Mouse (Mus musculus): ENCODE measurements around the gene Aig1. TPM values are rescaled to one million over a fixed set of nuclear protein-coding genes. Genes with fewer than 3 reads are reported as not detected.

Gene Aig1
- polyA plus RNA-seq, 1 experiment: 12.0 TPM

DNA sequence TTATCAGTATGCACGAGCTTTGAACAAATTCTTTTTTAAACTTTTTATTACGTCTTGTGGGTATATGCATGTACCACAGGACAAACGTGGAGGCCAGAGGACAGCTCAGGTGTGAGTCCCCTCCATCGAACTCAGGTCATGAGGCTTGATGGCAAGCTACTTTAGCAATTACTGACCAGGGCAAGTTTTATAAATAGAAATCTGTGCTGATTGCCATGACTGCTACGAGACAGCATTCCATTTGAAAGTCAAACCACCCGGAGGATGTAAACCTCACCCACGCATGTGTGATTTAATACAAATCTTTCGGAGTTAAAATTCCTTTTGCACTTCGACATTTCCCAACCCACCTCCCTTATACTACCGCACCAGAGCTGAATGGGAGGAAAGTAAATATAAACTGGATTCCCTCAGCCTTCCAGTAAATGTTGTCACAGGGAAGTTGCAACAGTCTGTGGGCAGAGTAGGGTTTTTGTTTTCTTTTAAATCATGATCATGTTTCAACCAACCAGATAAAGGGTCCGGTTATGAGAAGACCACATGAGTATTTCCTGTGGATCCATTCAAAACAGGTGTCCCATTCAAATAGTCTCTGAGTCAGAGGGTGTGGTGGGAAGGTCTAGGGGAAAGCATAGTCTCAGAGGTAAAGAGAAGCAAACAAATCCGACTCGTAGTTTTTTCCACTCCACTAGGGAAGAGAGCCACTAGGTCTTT lies 699 bp upstream of the Aig1 start:
- Histone ChIP-seq H3K27ac (ENCODE audit: insufficient read depth, low read length) (no peak overlapping the region), H3K4me3 (ENCODE audit: low read depth, low read length) (no peak overlapping the region; the same call in 1 of the 2 replicates), H3K4me1 (ENCODE audit: control insufficient read depth, insufficient read depth, low read length) (no peaks in the 10 kb centered on the region), H3K36me3 (ENCODE audit: control insufficient read depth, insufficient read depth, low read length, poor library complexity, severe bottlenecking) (no peaks in the 10 kb centered on the region), H3K9ac (ENCODE audit: low read depth, poor library complexity, severe bottlenecking) (peak overlapping the region; percentile 60), H3K27me3 (ENCODE audit: control insufficient read depth, insufficient read depth, low read length, poor library complexity, severe bottlenecking) (no peaks in the 10 kb centered on the region), H3K9me3 (replicated peaks; ENCODE audit: control insufficient read depth, insufficient read depth, low read length, poor library complexity, severe bottlenecking) (no peaks in the 10 kb centered on the region)
- TF ChIP-seq EP300 (IDR thresholded peaks at IDR 0.05; ENCODE audit: insufficient read depth, low read depth, low read length): no peak
- TF ChIP-seq CTCF (IDR thresholded peaks at IDR 0.05; ENCODE audit: low read depth, low read length): no peak
- no peak for TF ChIP-seq POLR2A (IDR thresholded peaks at IDR 0.05; ENCODE audit: insufficient read depth, low read length)

DNA sequence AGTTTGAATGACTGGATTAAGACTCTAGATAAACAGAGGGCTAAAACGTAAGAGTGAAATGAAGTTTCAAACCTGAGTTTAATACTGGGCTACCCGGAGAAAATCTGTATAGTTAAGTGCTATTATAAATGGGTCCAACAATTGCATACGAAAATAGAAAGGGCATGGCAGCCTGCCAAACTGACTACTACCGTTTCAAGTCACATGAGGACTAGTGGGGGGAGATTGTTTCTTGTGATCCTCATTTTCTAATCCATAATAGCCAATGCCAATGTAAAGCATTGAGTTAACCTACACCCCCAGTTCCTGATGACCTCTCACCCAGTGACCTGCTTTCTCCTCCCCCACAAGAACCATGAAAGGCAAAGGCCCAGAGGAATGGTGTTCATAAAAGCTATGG lies 2.4 kb downstream of the Aig1 start:
- TF ChIP-seq CTCF (IDR thresholded peaks at IDR 0.05; ENCODE audit: low read depth, low read length) (no peak), EP300 (IDR thresholded peaks at IDR 0.05; ENCODE audit: insufficient read depth, low read depth, low read length) (no peak), POLR2A (IDR thresholded peaks at IDR 0.05; ENCODE audit: insufficient read depth, low read length) (no peak)
- Histone ChIP-seq H3K9me3 (replicated peaks; ENCODE audit: control insufficient read depth, insufficient read depth, low read length, poor library complexity, severe bottlenecking) (no peaks in the 10 kb centered on the region), H3K4me3 (ENCODE audit: low read depth, low read length) (no peak overlapping the region), H3K27me3 (ENCODE audit: control insufficient read depth, insufficient read depth, low read length, poor library complexity, severe bottlenecking) (no peaks in the 10 kb centered on the region), H3K4me1 (ENCODE audit: control insufficient read depth, insufficient read depth, low read length) (peaks cover 3% of the 10 kb centered on the region), H3K36me3 (ENCODE audit: control insufficient read depth, insufficient read depth, low read length, poor library complexity, severe bottlenecking) (no peaks in the 10 kb centered on the region), H3K9ac (ENCODE audit: low read depth, poor library complexity, severe bottlenecking) (no peak overlapping the region), H3K27ac (ENCODE audit: insufficient read depth, low read length) (no peak overlapping the region)

DNA sequence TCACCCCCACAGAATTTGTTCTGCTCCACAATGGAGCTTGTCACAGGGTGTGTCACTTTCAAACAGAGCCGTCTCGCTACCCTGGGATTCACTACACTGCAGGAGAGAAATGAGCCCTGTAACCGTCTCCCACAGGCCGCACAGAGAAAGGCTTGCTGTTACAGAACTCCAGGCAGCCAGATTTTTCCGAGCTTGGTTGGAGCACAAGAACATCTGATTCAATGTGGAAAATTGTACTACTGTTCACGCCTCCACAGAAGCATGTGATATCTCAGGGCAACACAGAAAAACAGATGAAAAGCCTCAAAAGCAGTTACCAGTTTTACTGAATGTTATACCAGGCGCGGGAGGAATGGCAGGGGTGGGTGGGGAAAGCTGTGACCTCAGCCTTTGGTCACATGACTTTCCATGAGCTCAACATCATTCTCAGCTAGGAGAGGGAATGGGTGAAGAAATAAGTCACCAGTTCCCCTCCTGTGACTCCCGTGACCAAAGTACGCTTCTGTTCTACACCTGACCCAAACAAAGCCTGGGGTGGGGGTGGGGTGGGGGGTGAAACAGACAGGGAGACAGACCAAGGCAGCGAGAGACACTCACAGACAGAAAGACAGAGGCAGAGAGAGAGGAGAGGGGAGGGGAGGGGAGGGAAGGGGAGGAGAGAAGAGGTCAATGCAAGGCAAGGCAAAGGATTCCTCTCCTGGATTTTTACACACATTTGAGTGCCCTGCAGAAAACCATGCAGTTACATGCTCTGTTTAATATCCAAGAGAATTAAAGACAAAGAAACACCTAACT lies 7.5 kb downstream of the Aig1 start:
- TF ChIP-seq CTCF (IDR thresholded peaks at IDR 0.05; ENCODE audit: low read depth, low read length) (no peak), EP300 (IDR thresholded peaks at IDR 0.05; ENCODE audit: insufficient read depth, low read depth, low read length) (no peak), POLR2A (IDR thresholded peaks at IDR 0.05; ENCODE audit: insufficient read depth, low read length) (no peak)
- Histone ChIP-seq H3K27me3 (ENCODE audit: control insufficient read depth, insufficient read depth, low read length, poor library complexity, severe bottlenecking) (no peaks in the 10 kb centered on the region), H3K9me3 (replicated peaks; ENCODE audit: control insufficient read depth, insufficient read depth, low read length, poor library complexity, severe bottlenecking) (no peaks in the 10 kb centered on the region), H3K27ac (ENCODE audit: insufficient read depth, low read length) (no peak overlapping the region), H3K36me3 (ENCODE audit: control insufficient read depth, insufficient read depth, low read length, poor library complexity, severe bottlenecking) (no peaks in the 10 kb centered on the region), H3K4me3 (ENCODE audit: low read depth, low read length) (peak overlapping the region; percentile 52), H3K9ac (ENCODE audit: low read depth, poor library complexity, severe bottlenecking) (peak overlapping the region; percentile 65), H3K4me1 (ENCODE audit: control insufficient read depth, insufficient read depth, low read length) (peaks cover 3% of the 10 kb centered on the region)

DNA sequence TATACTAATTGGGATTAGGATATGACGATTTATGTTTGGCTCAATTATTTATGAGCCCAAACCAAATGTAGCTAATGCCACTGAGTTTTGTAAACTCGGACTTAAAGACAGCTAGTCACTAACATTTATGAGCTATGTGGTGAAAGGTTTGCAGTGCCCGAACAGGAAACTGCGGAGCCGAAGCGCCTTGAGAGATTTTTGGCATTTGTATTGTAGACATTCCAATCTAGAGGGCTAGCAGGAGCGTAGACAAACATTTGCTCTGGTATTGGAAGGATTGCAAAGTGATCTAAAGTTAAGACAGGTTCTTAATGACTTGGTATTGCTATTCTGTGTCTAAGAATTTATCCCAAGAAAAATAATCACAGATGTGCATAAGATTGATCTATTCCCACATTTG lies 12.3 kb downstream of the Aig1 start:
- no peaks in the 10 kb centered on the region for H3K9me3 ChIP-seq (replicated peaks; ENCODE audit: control insufficient read depth, insufficient read depth, low read length, poor library complexity, severe bottlenecking)
- no peak overlapping the region for H3K4me3 ChIP-seq (ENCODE audit: low read depth, low read length)
- no peak overlapping the region for H3K9ac ChIP-seq (ENCODE audit: low read depth, poor library complexity, severe bottlenecking)
- no peak overlapping the region for H3K27ac ChIP-seq (ENCODE audit: insufficient read depth, low read length)
- no peaks in the 10 kb centered on the region for H3K36me3 ChIP-seq (ENCODE audit: control insufficient read depth, insufficient read depth, low read length, poor library complexity, severe bottlenecking)
- H3K27me3 ChIP-seq (ENCODE audit: control insufficient read depth, insufficient read depth, low read length, poor library complexity, severe bottlenecking): no peaks in the 10 kb centered on the region; the same call in 1 of the 2 replicates
- H3K4me1 ChIP-seq (ENCODE audit: control insufficient read depth, insufficient read depth, low read length): no peaks in the 10 kb centered on the region
- no peak for TF ChIP-seq CTCF (IDR thresholded peaks at IDR 0.05; ENCODE audit: low read depth, low read length)
- TF ChIP-seq EP300 (IDR thresholded peaks at IDR 0.05; ENCODE audit: insufficient read depth, low read depth, low read length): no peak
- no peak for TF ChIP-seq POLR2A (IDR thresholded peaks at IDR 0.05; ENCODE audit: insufficient read depth, low read length)

DNA sequence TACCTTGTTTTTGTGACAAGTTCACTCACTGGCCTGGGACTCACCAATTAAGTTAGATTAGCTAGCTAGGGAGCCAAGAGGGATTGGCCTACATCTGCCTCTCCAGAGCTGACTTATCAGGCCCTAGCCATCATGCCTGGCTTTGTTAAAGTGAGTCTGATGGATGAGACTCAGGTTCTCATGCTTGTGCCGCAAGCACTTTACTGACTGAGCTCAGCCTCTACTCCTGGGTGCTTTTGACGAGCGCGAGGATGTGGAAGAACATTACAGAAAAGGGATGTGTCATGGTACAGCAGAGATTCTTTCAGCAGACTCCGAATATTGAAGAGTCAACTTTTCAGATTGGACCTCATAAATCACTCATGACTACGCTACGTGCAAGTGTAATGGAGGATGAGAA lies 12.8 kb downstream of the Aig1 start:
- Histone ChIP-seq H3K27ac (ENCODE audit: insufficient read depth, low read length) (no peak overlapping the region), H3K36me3 (ENCODE audit: control insufficient read depth, insufficient read depth, low read length, poor library complexity, severe bottlenecking) (no peaks in the 10 kb centered on the region)
- TF ChIP-seq EP300 (IDR thresholded peaks at IDR 0.05; ENCODE audit: insufficient read depth, low read depth, low read length) (no peak), CTCF (IDR thresholded peaks at IDR 0.05; ENCODE audit: low read depth, low read length) (no peak), POLR2A (IDR thresholded peaks at IDR 0.05; ENCODE audit: insufficient read depth, low read length) (no peak)

DNA sequence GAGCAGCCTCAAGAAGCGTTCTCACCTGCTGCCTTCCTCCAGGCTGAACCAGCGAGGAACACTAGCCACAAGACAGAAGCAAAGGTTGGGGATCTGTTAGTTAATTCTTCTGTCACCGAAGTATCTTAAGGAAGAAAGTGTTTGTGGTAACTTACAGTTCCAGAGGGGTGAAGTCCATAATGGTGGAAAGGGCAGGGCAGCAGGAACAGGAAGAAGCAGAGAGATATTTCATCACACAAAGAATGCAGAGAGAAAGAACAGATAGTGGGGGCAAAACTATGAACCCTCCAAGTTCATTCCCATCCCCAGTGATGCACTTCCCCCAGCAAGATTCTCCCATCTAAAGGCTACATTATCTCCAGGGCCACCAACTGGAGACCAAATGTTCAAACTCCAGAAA lies 13.7 kb downstream of the Aig1 start:
- no peaks in the 10 kb centered on the region for H3K4me1 ChIP-seq (ENCODE audit: control insufficient read depth, insufficient read depth, low read length)

More for the DNA sequence above, 12.8 kb downstream of the Aig1 start:
- Histone ChIP-seq H3K9me3 (replicated peaks; ENCODE audit: control insufficient read depth, insufficient read depth, low read length, poor library complexity, severe bottlenecking) (no peaks in the 10 kb centered on the region), H3K4me1 (ENCODE audit: control insufficient read depth, insufficient read depth, low read length) (no peaks in the 10 kb centered on the region), H3K27me3 (ENCODE audit: control insufficient read depth, insufficient read depth, low read length, poor library complexity, severe bottlenecking) (no peaks in the 10 kb centered on the region; the same call in 1 of the 2 replicates), H3K9ac (ENCODE audit: low read depth, poor library complexity, severe bottlenecking) (no peak overlapping the region), H3K4me3 (ENCODE audit: low read depth, low read length) (no peak overlapping the region)

More for the DNA sequence above, 13.7 kb downstream of the Aig1 start:
- H3K9ac ChIP-seq (ENCODE audit: low read depth, poor library complexity, severe bottlenecking): no peak overlapping the region
- H3K27ac ChIP-seq (ENCODE audit: insufficient read depth, low read length): no peak overlapping the region
- no peaks in the 10 kb centered on the region; the same call in 1 of the 2 replicates for H3K27me3 ChIP-seq (ENCODE audit: control insufficient read depth, insufficient read depth, low read length, poor library complexity, severe bottlenecking)
- TF ChIP-seq CTCF (IDR thresholded peaks at IDR 0.05; ENCODE audit: low read depth, low read length) (no peak), POLR2A (IDR thresholded peaks at IDR 0.05; ENCODE audit: insufficient read depth, low read length) (no peak), EP300 (IDR thresholded peaks at IDR 0.05; ENCODE audit: insufficient read depth, low read depth, low read length) (no peak)
- no peaks in the 10 kb centered on the region for H3K36me3 ChIP-seq (ENCODE audit: control insufficient read depth, insufficient read depth, low read length, poor library complexity, severe bottlenecking)
- no peak overlapping the region for H3K4me3 ChIP-seq (ENCODE audit: low read depth, low read length)
- H3K9me3 ChIP-seq (replicated peaks; ENCODE audit: control insufficient read depth, insufficient read depth, low read length, poor library complexity, severe bottlenecking): no peaks in the 10 kb centered on the region
